19 mouse cellular contexts compared by ENCODE assay signal in genomic region chr19:16384094-16384493, GRCm38 (mm10). TPM values are rescaled to one million over a fixed set of nuclear protein-coding genes. Genes with fewer than 3 reads are reported as not detected.
"Had no signal": no experiment of that assay in that cellular context is flagged by ENCODE, and none has a peak within 500 bp of the region (broad histone marks: within the 10 kb centered on the region; RNA-seq: fewer than 3 reads in every experiment).

No protein-coding gene starts in this region.

- H3K9me3 ChIP-seq: limb, embryonic 12.5 days; liver, embryonic 13.5 days; lung, embryonic 15.5 days; megakaryocyte, embryonic 14.5 days; midbrain, embryonic 15.5 days; neural tube, embryonic 12.5 days; stomach, embryonic 15.5 days had no signal

- H3K9ac ChIP-seq: limb, embryonic 12.5 days; liver, embryonic 13.5 days; liver, postnatal 0 days; lung, embryonic 15.5 days; midbrain, embryonic 15.5 days; neural tube, embryonic 12.5 days; stomach, embryonic 15.5 days had no signal

- ATAC-seq: liver, postnatal 0 days had no signal

- H3K36me3 ChIP-seq: liver, embryonic 13.5 days; midbrain, embryonic 15.5 days had no signal

- H3K4me2 ChIP-seq: limb, embryonic 12.5 days; liver, embryonic 13.5 days; lung, embryonic 15.5 days; midbrain, embryonic 11.5 days; midbrain, embryonic 15.5 days; neural tube, embryonic 12.5 days; stomach, embryonic 15.5 days had no signal

- H3K27ac ChIP-seq: limb, embryonic 12.5 days; liver, embryonic 13.5 days; lung, embryonic 15.5 days; macrophage; neural tube, embryonic 12.5 days; stomach, embryonic 15.5 days had no signal

- DNase-seq: kidney, adult 18-20 months; kidney, postnatal 25 days; layer of hippocampus, adult 9-11 months; layer of hippocampus, postnatal 36 days; liver; liver, embryonic 13.5 days; liver, postnatal 0 days; lung, postnatal 14 days; right cerebral cortex, postnatal 14 days; thymus, postnatal 36 days had no signal

- H3K4me1 ChIP-seq: liver, embryonic 13.5 days; stomach, embryonic 15.5 days had no signal

- H3K4me3 ChIP-seq: limb, embryonic 12.5 days; liver, embryonic 13.5 days; lung, embryonic 15.5 days; megakaryocyte, embryonic 14.5 days; midbrain, embryonic 15.5 days; neural tube, embryonic 12.5 days; stomach, embryonic 15.5 days had no signal

- H3K27me3 ChIP-seq: limb, embryonic 12.5 days; liver, embryonic 13.5 days; lung, embryonic 15.5 days; megakaryocyte, embryonic 14.5 days; midbrain, embryonic 15.5 days; neural tube, embryonic 12.5 days; stomach, embryonic 15.5 days had no signal

RNA-seq across cellular contexts. Expression of gene Gna14, which starts 51.5 kb away (rescaled TPM):
- total RNA-seq: monocyte, adult 5-6 weeks had no signal
